Mouse (Mus musculus) MEL (cell line): ENCODE data around the gene Dop1b. TPM values are rescaled to one million over a fixed set of nuclear protein-coding genes. Genes with fewer than 3 reads are reported as not detected.

ENCODE experiments used
- DNase-seq: peaks from one replicate; pipeline ENCODE4 v3.0.0; 2011; ENCODE audit warnings: low read depth, low spot score
- H3K27ac ChIP-seq: 2 replicates; pipeline ENCODE4 v1.5.1; 2012; ENCODE audit warnings: low read depth, mild to moderate bottlenecking, control low read depth, low read length, moderate library complexity; ENCODE audit not compliant: control insufficient read depth
- H3K27me3 ChIP-seq, 2 experiments: fragments of 150-350 bp in 1 of 2; sonication (generic) in 1 of 2; 2 replicates each; pipeline ENCODE4 v1.6.1; 2012; ENCODE audit warnings: low read length in 2 of 2, mild to moderate bottlenecking in 2 of 2, improper control_type of control experiment in 1 of 2, moderate library complexity in 1 of 2; ENCODE audit not compliant: insufficient read depth in 2 of 2, control insufficient read depth in 1 of 2
- H3K36me3 ChIP-seq, 2 experiments: 2 replicates each; pipeline ENCODE4 v1.6.1; 2012 to 2014; ENCODE audit warnings: low read length in 2 of 2, improper control_type of control experiment in 1 of 2, inconsistent platforms in 1 of 2, mild to moderate bottlenecking in 1 of 2; ENCODE audit not compliant: insufficient read depth in 2 of 2, control insufficient read depth in 1 of 2
- H3K4me1 ChIP-seq, 2 experiments: fragments of 150-350 bp in 1 of 2; sonication (generic) in 1 of 2; 2 replicates each; pipeline ENCODE4 v1.6.1; 2012; ENCODE audit warnings: low read length in 2 of 2, improper control_type of control experiment in 1 of 2, mild to moderate bottlenecking in 1 of 2; ENCODE audit not compliant: insufficient read depth in 2 of 2, control insufficient read depth in 1 of 2
- H3K4me3 ChIP-seq, 2 experiments: fragments of 150-350 bp in 1 of 2; sonication (generic) in 1 of 2; 2 replicates each; pipeline ENCODE4 v1.5.1; 2012; ENCODE audit warnings: low read depth in 2 of 2, low read length in 2 of 2, mild to moderate bottlenecking in 2 of 2, moderate library complexity in 2 of 2, control low read depth in 1 of 2, improper control_type of control experiment in 1 of 2; ENCODE audit not compliant: control insufficient read depth in 1 of 2, insufficient read depth in 1 of 2
- H3K79me2 ChIP-seq: 2 replicates; pipeline ENCODE4 v1.6.1; 2012; ENCODE audit warnings: mild to moderate bottlenecking, low read length, moderate library complexity; ENCODE audit not compliant: control insufficient read depth, poor library complexity, insufficient read depth
- H3K9ac ChIP-seq: 2 replicates; pipeline ENCODE4 v1.6.1; 2012; ENCODE audit warnings: low read depth, mild to moderate bottlenecking, control low read depth, low read length, moderate library complexity; ENCODE audit not compliant: control insufficient read depth, poor library complexity, severe bottlenecking
- H3K9me3 ChIP-seq: fragments of 150-350 bp; sonication (generic); replicated peaks from 2 replicates; pipeline ENCODE4 v1.6.1; 2012; ENCODE audit warnings: mild to moderate bottlenecking, low read length, improper control_type of control experiment, moderate library complexity; ENCODE audit not compliant: insufficient read depth
- BHLHE40 ChIP-seq: IDR thresholded peaks from 2 replicates; pipeline ENCODE4 v1.6.1; 2012; ENCODE audit warnings: low read depth, mild to moderate bottlenecking, inconsistent platforms, low read length, improper control_type of control experiment, borderline replicate concordance
- CHD1 ChIP-seq: IDR thresholded peaks from 2 replicates; pipeline ENCODE4 v1.6.1; 2012; ENCODE audit warnings: low read depth, mild to moderate bottlenecking, inconsistent platforms, low read length, improper control_type of control experiment
- CHD2 ChIP-seq: IDR thresholded peaks from 2 replicates; pipeline ENCODE4 v1.6.1; 2011; ENCODE audit warnings: low read length, improper control_type of control experiment
- CTCF ChIP-seq, 3 experiments: IDR thresholded peaks in 2 of 3; conservative IDR thresholded peaks in 1 of 3; 2 replicates each; pipeline ENCODE4 v1.5.1; 2011 to 2012; ENCODE audit warnings: low read length in 3 of 3, low read depth in 2 of 3, mild to moderate bottlenecking in 2 of 3, improper control_type of control experiment in 1 of 3, inconsistent platforms in 1 of 3, mixed read lengths in 1 of 3, moderate library complexity in 1 of 3; ENCODE audit not compliant: control insufficient read depth in 1 of 3, insufficient read depth in 1 of 3, poor library complexity in 1 of 3, severe bottlenecking in 1 of 3
- E2F4 ChIP-seq: IDR thresholded peaks from 2 replicates; pipeline ENCODE4 v1.6.1; 2011; ENCODE audit warnings: low read depth, low read length, improper control_type of control experiment, borderline replicate concordance
- ELF1 ChIP-seq: IDR thresholded peaks from 2 replicates; pipeline ENCODE4 v1.6.1; 2014; ENCODE audit warnings: low read depth, mild to moderate bottlenecking, inconsistent platforms, low read length, improper control_type of control experiment, moderate library complexity
- EP300 ChIP-seq, 2 experiments: IDR thresholded peaks; 2 replicates each; pipeline ENCODE4 v1.6.1; 2011; ENCODE audit warnings: improper control_type of control experiment in 2 of 2, low read length in 2 of 2, low read depth in 1 of 2, mild to moderate bottlenecking in 1 of 2
- ETS1 ChIP-seq: IDR thresholded peaks from 2 replicates; pipeline ENCODE4 v1.6.1; 2012; ENCODE audit warnings: low read depth, mild to moderate bottlenecking, inconsistent platforms, low read length, improper control_type of control experiment, moderate library complexity
- GABPA ChIP-seq: IDR thresholded peaks from 2 replicates; pipeline ENCODE4 v1.6.1; 2012; ENCODE audit warnings: low read depth, mild to moderate bottlenecking, inconsistent platforms, low read length, improper control_type of control experiment, moderate library complexity
- KAT2A ChIP-seq: conservative IDR thresholded peaks from 2 replicates; pipeline ENCODE4 v1.6.1; 2012; ENCODE audit warnings: low read depth, low read length, improper control_type of control experiment, inconsistent platforms
- MAFK ChIP-seq: IDR thresholded peaks from 2 replicates; pipeline ENCODE4 v1.6.1; 2011; ENCODE audit warnings: low read depth, mild to moderate bottlenecking, low read length, improper control_type of control experiment, borderline replicate concordance
- MAX ChIP-seq: IDR thresholded peaks from 2 replicates; pipeline ENCODE4 v1.6.1; 2011; ENCODE audit warnings: low read length, improper control_type of control experiment
- MAZ ChIP-seq: IDR thresholded peaks from 2 replicates; pipeline ENCODE4 v1.6.1; 2012; ENCODE audit warnings: low read depth, mild to moderate bottlenecking, inconsistent platforms, low read length, improper control_type of control experiment
- MEF2A ChIP-seq: IDR thresholded peaks from 2 replicates; pipeline ENCODE4 v1.6.1; 2014; ENCODE audit warnings: low read depth, mild to moderate bottlenecking, inconsistent platforms, low read length, improper control_type of control experiment; ENCODE audit not compliant: poor library complexity, insufficient replicate concordance, severe bottlenecking; ENCODE audit errors: extremely low read depth
- MXI1 ChIP-seq: IDR thresholded peaks from 2 replicates; pipeline ENCODE4 v1.6.1; 2011; ENCODE audit warnings: mild to moderate bottlenecking, low read depth, low read length, improper control_type of control experiment
- MYB ChIP-seq: IDR thresholded peaks from 2 replicates; pipeline ENCODE4 v1.6.1; 2011; ENCODE audit warnings: mild to moderate bottlenecking, low read depth, low read length, improper control_type of control experiment
- MYC ChIP-seq: IDR thresholded peaks from 2 replicates; pipeline ENCODE4 v1.6.1; 2011; ENCODE audit warnings: low read depth, mild to moderate bottlenecking, low read length, improper control_type of control experiment, moderate library complexity
- NELFE ChIP-seq: IDR thresholded peaks from 2 replicates; pipeline ENCODE4 v1.6.1; 2011; ENCODE audit warnings: low read depth, low read length, improper control_type of control experiment
- NRF1 ChIP-seq: IDR thresholded peaks from 2 replicates; pipeline ENCODE4 v1.6.1; 2014; ENCODE audit warnings: low read depth, mild to moderate bottlenecking, inconsistent platforms, low read length, improper control_type of control experiment, moderate library complexity; ENCODE audit not compliant: poor library complexity, insufficient read depth, severe bottlenecking
- POLR2A ChIP-seq, 2 experiments: IDR thresholded peaks; 2 replicates each; pipeline ENCODE4 v1.6.1; 2011 to 2012; ENCODE audit warnings: low read length in 2 of 2, mild to moderate bottlenecking in 2 of 2, control low read depth in 1 of 2, improper control_type of control experiment in 1 of 2, low read depth in 1 of 2, moderate library complexity in 1 of 2; ENCODE audit not compliant: control insufficient read depth in 1 of 2, insufficient read depth in 1 of 2, poor library complexity in 1 of 2
- POLR2AphosphoS2 ChIP-seq: IDR thresholded peaks from 2 replicates; pipeline ENCODE4 v1.6.1; 2011; ENCODE audit warnings: low read length, improper control_type of control experiment
- POLR2AphosphoS5 ChIP-seq: IDR thresholded peaks from 2 replicates; pipeline ENCODE4 v1.6.1; 2012; ENCODE audit warnings: low read depth, borderline replicate concordance, mild to moderate bottlenecking, inconsistent platforms, low read length, moderate library complexity, mixed read lengths
- RAD21 ChIP-seq: IDR thresholded peaks from 2 replicates; pipeline ENCODE4 v1.6.1; 2011; ENCODE audit warnings: mild to moderate bottlenecking, low read depth, low read length, improper control_type of control experiment
- RCOR1 ChIP-seq: IDR thresholded peaks from 2 replicates; pipeline ENCODE4 v1.6.1; 2012; ENCODE audit warnings: low read depth, mild to moderate bottlenecking, inconsistent platforms, low read length, improper control_type of control experiment
- SIN3A ChIP-seq: IDR thresholded peaks from 2 replicates; pipeline ENCODE4 v1.6.1; 2012; ENCODE audit warnings: low read length, improper control_type of control experiment, inconsistent platforms
- SMC3 ChIP-seq: IDR thresholded peaks from 2 replicates; pipeline ENCODE4 v1.6.1; 2011; ENCODE audit warnings: low read depth, low read length, improper control_type of control experiment
- TBP ChIP-seq: IDR thresholded peaks from 2 replicates; pipeline ENCODE4 v1.8.0; 2011; ENCODE audit warnings: low read depth, low read length, improper control_type of control experiment
- TCF12 ChIP-seq: IDR thresholded peaks from 2 replicates; pipeline ENCODE4 v1.6.1; 2014; ENCODE audit warnings: low read depth, mild to moderate bottlenecking, inconsistent platforms, low read length, improper control_type of control experiment, moderate library complexity
- UBTF ChIP-seq: IDR thresholded peaks from 2 replicates; pipeline ENCODE4 v1.6.1; 2012; ENCODE audit warnings: low read depth, mild to moderate bottlenecking, inconsistent platforms, low read length, improper control_type of control experiment, moderate library complexity, borderline replicate concordance; ENCODE audit not compliant: insufficient read depth
- USF1 ChIP-seq: IDR thresholded peaks from 2 replicates; pipeline ENCODE4 v1.6.1; 2014; ENCODE audit warnings: low read depth, mild to moderate bottlenecking, inconsistent platforms, low read length, improper control_type of control experiment, moderate library complexity
- USF2 ChIP-seq, 2 experiments: IDR thresholded peaks; 2 replicates each; pipeline ENCODE4 v1.6.1; 2011 to 2012; ENCODE audit warnings: improper control_type of control experiment in 2 of 2, low read length in 2 of 2, borderline replicate concordance in 1 of 2, inconsistent platforms in 1 of 2, low read depth in 1 of 2, mild to moderate bottlenecking in 1 of 2; ENCODE audit not compliant: insufficient read depth in 1 of 2
- ZC3H11A ChIP-seq: IDR thresholded peaks from 2 replicates; pipeline ENCODE4 v1.6.1; 2012; ENCODE audit warnings: low read depth, mild to moderate bottlenecking, inconsistent platforms, low read length, improper control_type of control experiment
- ZKSCAN1 ChIP-seq: IDR thresholded peaks from 2 replicates; pipeline ENCODE4 v1.6.1; 2012; ENCODE audit warnings: low read depth, mild to moderate bottlenecking, inconsistent platforms, low read length, improper control_type of control experiment, moderate library complexity
- ZMIZ1 ChIP-seq: IDR thresholded peaks from 2 replicates; pipeline ENCODE4 v1.6.1; 2012; ENCODE audit warnings: low read depth, mild to moderate bottlenecking, inconsistent platforms, low read length, improper control_type of control experiment, moderate library complexity
- polyA plus RNA-seq, 2 experiments: library from polyadenylated mRNA; stranded (reverse) in 1 of 2; unstranded in 1 of 2; fragments of >175 nt in 1 of 2; fragments of >200 nt in 1 of 2; gene quantifications; 2 replicates each; pipeline versions ENCODE4 v1.2.1 to v1.2.4; 2012; ENCODE audit warnings: low replicate concordance in 2 of 2, low read depth in 1 of 2; ENCODE audit not compliant: insufficient read length in 2 of 2, insufficient read depth in 1 of 2, missing spikeins in 1 of 2
- total RNA-seq: library from RNA; depleted of rRNA; stranded (reverse); fragments of 300-350 nt; gene quantifications from 2 replicates; pipeline ENCODE4 v1.2.3, GENCODE M21; 2012; rRNA removed

Dop1b gene
- 5.8 TPM in 2 replicates for total RNA-seq
- 10 to 100 TPM in 1 of 2 experiments, not detected in 1; 11.3 TPM for polyA plus RNA-seq

DNA sequence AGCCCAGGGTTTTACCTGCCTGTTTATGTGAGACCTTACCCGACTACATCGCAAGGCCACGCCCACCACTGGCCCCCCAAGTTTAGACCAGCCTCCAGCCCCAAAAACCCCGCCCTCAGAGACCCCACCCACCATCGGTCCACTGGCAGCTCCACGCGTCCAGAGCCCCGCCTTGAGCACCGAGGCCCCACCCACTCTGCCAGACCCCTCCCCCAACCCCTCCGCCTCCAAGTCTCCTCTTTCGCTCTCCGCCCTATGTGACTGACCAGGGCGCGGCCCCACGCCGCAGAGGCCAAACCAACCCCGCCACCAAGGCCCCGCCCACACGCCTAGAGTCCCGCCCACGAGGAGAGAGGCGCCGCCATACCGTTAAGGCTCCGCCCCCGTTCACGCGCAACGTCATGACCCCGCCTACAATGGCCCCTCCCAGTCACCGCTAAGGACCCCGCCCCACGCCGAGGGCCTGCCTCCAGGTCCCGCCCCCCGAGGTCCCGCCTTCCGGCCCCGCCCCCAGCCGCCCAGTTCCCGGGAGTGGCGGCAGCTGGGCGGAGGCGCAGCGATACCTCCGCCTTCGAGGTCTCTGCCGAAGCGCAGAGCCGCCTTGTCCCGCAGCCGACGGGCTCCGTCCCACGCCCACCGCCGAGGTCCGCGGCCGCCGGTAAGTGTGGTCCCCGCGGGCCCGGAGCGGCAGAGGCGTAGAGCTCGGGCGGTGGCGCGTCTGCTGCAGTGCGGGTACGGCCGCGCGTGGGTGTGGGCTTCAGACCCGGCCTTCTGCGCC is at the start of gene Dop1b:
Dop1b (plus strand) TSS at position 494 of the 778 bp plus-strand sequence.
- no peaks in the 10 kb centered on the region for H3K9me3 ChIP-seq
- TF ChIP-seq EP300 (IDR thresholded peaks at IDR 0.05; ENCODE audit: low read depth in 1 of 2, low read length in 2 of 2) (no peak), ELF1 (0 out of 2 replicates have a peak, but pooled peaks have one; percentile 49), KAT2A (no peak), SMC3 (no peak), UBTF (peak; percentile 55; the same call in 1 of the 2 replicates), RAD21 (no peak), SIN3A (no peak; the same call in 1 of the 2 replicates), USF1 (no peak; the same call in 1 of the 2 replicates), MAFK (no peak), USF2 (IDR thresholded peaks at IDR 0.05; ENCODE audit: borderline replicate concordance in 1 of 2, insufficient read depth in 1 of 2, low read depth in 1 of 2, low read length in 2 of 2) (no peak), GABPA (no peak), MAZ (peak; percentile 68; the same call in 1 of the 2 replicates), MEF2A (no peak), RCOR1 (no peak), POLR2A (IDR thresholded peaks at IDR 0.05; ENCODE audit: control insufficient read depth in 1 of 2, insufficient read depth in 1 of 2, low read depth in 1 of 2, low read length in 2 of 2, poor library complexity in 1 of 2) (peak; percentile 63 to 71; a peak in 3 of 4 replicates), NELFE (peak; percentile 56), TCF12 (peak; percentile 45; the same call in 1 of the 2 replicates), MYC (no peak), CHD1 (no peak), E2F4 (no peak), NRF1 (no peak), ZC3H11A (no peak), BHLHE40 (no peak), MXI1 (no peak; the same call in 1 of the 2 replicates), ETS1 (0 out of 2 replicates have a peak, but pooled peaks have one; percentile 0), ZMIZ1 (peak; percentile 61; the same call in 1 of the 2 replicates), POLR2AphosphoS5 (no peak), TBP (no peak), ZKSCAN1 (no peak), CTCF (IDR thresholded peaks at IDR 0.05 in 2 of 3, conservative IDR thresholded peaks at IDR 0.05 in 1 of 3; ENCODE audit: control insufficient read depth in 1 of 3, insufficient read depth in 1 of 3, low read depth in 2 of 3, low read length in 3 of 3, poor library complexity in 1 of 3, severe bottlenecking in 1 of 3) (no peak), POLR2AphosphoS2 (no peak), MAX (no peak), MYB (no peak), CHD2 (no peak)

More for the DNA sequence above, at the start of gene Dop1b:
- Histone ChIP-seq H3K27me3 (no peaks in the 10 kb centered on the region; a peak in 1 of 4 replicates), H3K4me3 (peak within 1 kb of the TSS; percentile 87 to 99), H3K36me3 (peaks cover 0 to 4% of the 10 kb centered on the region in 2 experiments; a peak in 1 of 4 replicates), H3K4me1 (peaks cover 3 to 10% of the 10 kb centered on the region in 2 experiments; a peak in 3 of 4 replicates), H3K79me2 (peaks cover 1% of the 10 kb centered on the region; the same call in 1 of the 2 replicates), H3K27ac (no peak within 1 kb of the TSS; the same call in 1 of the 2 replicates), H3K9ac (peak within 1 kb of the TSS; percentile 78)
- DNase-seq: peak; percentile 96
